Mouse (Mus musculus) lung, postnatal 0 days (tissue): ENCODE results near the gene Blm.

Source experiments
- CTCF ChIP-seq: IDR thresholded peaks from 2 replicates; pipeline ENCODE4 v1.5.1; 2016; ENCODE audit warnings: antibody characterized with exemption, mild to moderate bottlenecking
- EP300 ChIP-seq: IDR thresholded peaks from 2 replicates; pipeline ENCODE4 v1.6.1; 2016; ENCODE audit warnings: antibody characterized with exemption, mild to moderate bottlenecking, control low read depth

DNA sequence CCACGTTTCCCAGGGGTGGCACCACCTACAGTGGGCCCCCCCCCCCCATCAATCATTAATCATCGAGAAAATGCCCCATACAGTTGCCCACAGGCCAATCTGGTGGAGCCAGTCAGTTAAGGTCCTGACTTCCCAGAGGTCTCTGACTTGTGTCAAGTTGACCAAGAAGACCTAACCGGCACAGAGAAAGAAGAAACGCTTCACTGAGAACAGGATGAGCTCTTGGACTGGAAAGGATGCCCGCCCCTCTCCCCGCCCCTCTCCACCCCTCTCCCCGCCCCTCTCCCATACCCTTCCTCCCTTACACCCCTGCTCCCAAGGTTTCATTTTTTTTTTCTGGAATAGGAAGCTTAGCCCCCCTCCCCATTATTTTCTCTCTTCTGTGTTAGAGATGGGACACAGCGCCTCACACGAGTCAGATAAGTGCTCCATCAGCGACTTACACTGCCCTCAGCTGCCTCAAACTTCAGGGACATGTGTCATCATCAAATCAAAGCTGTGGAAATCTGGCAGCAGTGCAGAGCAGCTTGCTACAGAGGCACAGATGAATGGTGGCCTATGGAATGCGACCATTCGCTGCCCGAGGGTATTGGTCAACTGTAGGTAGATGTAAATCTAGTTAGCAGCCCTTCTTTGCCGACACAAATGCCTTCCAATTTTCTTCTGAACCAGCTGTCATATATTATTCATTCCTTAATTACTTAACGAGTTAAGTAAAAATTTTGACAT lies 95.7 kb downstream of the Blm start:
- TF ChIP-seq CTCF (peak; percentile 11; the same call in 1 of the 2 replicates), EP300 (no peak)
